Mouse (Mus musculus): ENCODE measurements around the gene Npr1.

Gene Npr1

DNA sequence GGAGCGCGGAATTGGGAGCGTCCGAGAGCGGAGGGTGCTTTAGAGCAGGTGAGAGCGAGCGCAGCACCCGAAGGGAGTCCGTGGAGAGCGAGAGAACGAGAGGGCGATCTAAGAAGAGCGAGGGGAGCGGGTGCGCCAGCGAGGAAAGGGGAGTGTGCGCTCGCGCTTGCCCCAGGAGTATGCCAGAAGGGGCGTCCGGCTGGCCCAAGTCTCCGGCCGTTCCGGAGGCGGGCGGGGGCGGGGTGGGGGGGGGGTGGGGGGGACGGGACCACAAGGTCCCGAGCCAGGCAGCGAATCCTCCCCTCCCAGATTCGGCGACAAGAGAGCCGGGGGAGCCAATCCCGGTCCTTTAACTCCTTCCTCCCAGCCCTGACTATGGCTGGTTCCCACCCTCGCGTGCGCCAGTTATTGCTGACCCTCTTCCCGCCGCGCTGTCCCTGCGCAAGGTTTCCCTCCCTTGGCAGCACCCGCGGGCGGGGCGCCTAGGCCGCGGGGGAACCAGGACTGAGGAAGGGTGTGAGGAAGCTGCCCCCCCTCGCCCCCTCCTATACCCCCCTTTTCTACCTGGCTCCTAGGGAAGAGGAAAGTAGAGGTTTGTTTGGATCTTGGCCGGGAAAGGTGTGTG lies at the start of gene Npr1:
TSS of gene Npr1 (minus strand) at position 181 of the 625 bp plus-strand sequence.
- no peak for DNase-seq (ENCODE audit: low read depth)

DNA sequence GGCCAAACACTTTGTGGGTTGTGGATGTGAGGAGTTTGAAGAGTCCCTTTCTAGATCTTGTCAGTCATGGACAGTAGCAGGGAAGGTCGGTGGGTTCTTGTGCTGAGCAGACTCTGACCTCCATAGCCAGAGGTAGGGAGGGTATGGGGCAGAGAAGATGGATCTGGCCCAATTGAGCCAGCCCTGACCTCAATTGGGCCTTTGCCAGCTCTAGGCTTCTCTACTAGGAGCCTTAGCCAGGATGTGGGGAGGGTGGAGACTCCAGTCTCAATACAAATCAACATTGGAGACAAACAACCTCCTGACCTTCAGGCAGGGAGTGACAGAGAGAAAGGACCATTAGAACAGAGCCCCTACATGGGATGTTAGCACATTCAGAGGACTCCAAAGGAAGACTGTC lies 49.6 kb upstream of the Npr1 start:
- no peak for DNase-seq (ENCODE audit: low read depth)

DNA sequence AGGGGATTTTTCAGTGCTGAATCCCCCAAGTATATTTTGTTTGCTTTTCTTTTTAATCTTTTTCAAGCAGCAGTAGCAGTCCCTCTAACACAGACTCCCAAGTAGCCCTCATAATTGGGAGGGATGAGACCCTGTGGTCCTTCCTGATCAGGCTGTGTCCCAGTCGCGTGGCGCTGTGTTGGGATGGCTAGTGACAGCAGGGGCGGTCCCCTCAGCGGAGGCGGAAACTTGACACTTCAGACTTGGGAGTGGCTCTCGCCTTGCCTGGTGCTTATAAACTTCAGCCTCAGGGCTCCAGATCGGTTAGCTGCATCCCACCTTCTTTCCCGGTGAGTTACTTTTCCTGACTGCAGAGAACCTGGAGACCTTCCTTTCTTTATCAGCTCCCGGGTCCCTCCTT lies 49.0 kb upstream of the Npr1 start:
- DNase-seq (ENCODE audit: low read depth): peak; percentile 38

DNA sequence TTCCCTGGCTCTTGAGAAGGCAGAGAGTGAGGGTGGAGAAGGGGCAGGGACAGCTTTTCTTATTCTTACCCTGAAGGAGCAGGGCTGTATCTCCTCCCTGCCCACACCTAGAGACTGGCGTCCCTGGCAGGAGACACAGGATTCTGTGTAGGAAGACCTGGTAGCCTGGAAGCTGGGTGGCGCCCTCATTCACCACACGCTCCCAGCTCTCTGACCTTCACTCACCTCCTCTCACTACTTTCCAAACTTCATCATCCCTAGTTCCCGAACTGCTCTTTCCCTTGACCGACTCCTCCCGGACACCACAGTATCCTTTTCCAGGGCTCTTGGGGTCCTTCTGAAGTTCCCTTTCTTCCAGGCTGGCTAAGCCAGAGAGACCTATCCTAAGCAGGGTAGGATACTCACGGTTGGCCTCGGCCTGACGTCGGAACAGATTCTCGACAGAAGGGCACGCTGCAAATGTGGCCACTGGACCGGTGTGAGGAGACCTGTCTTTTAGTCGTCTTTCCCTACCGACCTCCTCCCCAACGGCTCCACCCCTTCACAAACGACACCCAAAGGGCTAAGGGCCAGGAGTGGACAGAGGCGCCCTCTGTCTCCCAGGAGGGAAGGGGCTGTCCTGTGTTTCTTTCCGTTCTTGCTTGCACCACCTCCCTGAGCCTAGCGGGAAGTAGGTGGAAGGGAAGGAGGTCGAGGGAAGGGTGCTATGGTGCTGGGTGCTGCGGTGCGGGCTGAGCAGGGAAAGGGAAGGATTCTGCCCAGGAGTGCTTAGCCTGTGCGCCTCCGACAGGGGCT lies 48.3 kb upstream of the Npr1 start, which contains the start of the genes S100a1 and S100a13:
TSS of gene S100a1 (minus strand) at position 597 of the 795 bp plus-strand sequence.
TSS of gene S100a13 (plus strand) at position 640 of the 795 bp plus-strand sequence.
- DNase-seq (ENCODE audit: low read depth): peak; percentile 33

DNA sequence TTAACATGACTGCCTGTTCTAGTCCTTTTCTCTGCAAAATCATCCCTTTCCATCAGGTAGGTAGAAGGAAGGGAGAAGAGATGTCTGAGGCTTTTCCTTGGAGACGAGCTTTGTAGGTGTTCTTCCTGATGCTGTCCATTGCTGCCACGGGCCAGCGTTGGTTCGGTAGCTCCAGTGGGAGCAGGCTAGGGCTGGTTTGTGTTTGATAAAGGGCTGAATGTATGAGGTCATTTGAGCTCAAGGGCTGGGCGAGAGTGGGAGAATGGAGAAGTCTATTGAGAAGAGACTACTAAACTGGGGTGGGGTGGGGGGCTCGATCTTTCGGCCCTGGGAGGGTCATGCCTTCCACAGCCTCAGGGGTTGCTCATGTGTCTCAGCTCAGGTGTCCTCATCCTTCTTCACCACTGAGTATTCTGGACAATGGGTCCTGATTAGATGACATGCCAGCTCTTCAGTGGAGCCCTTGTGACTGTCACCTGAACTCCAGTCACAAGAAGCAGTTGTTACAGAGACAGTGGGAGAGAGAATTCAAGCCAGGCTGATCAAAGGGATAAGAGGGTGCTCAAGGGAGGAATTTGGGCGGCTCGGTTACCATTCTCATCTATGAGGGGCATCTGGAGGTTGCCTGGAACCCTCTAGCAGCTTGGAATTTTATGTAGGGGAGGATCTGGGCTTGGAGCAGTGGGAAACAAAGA lies 47.4 kb upstream of the Npr1 start:
- DNase-seq (ENCODE audit: low read depth): no peak

DNA sequence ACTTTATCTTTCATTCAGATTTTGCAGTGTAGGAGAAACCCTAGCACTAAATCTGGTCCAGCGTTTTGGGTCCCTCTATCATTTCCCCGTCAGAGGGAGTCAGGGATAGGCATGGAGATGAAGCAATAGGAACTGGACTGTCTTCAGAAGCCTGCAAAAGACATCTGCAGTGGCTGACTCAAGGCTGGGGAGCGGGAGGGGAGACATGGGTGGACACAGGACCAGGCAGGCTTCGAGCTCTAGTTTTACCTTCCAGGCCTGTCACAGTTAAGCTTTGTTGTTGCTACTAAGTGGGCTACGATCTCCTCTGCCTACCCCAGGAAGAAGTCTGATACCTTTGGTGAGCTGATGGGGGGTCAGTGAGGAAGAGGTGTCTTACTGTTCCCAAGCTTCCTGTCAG lies 46.6 kb upstream of the Npr1 start:
- no peak for DNase-seq (ENCODE audit: low read depth)

DNA sequence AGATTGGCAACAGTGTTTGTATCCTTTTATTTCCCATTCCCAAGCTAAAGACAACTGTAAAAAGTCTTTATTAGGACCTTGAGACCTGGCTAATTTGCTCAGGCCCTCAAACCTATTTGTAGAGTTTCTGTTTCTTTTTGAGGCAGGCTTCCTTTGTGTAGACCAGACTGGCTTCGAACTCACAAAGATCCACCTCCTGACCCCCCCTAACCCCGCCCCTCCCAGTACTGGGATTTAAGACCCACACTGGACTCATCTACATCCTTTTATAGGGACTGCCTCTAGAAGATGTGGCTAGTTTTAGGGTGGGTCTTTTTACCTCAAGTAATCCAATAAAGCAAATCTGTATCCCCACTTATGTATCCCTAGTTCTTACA lies 44.1 kb upstream of the Npr1 start:
- DNase-seq (ENCODE audit: low read depth): no peak

DNA sequence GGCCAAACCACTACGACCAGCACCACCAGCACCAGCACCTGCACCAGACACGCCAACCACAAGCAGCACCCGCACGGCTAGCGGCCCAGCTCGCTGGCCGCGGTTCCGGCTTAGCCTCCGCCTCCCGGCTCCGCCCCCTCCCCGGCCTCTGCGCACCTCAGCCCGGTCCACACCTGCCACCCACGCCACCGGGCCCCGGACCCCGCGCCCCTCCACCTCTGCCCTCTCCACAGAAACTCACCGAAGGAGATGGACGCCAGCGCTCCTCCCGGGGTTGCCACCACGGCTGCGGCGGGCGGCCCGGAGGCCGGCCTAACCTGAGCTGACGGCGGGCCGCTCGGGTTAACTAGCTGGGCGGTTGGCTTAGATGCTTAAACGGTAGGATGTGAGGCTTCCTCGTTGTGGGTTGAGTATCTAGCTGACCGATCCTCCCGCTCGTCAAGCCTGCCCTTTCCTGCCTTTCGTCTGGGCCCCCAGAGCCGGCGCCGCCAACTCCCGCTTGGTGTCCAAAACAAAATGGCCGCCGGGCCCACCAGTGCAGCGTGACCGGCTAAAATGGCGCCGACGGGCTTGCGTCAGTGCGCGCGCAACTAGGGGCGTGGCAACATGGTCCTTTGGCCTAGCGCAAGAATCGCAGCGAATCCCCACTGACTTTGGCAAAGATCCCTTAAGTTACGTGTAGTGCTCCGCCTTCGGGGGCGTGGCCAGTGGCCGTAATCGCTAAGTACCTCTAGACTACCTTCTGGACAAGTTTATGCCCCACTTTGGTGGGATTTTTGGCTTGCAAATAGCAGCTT lies 43.5 kb upstream of the Npr1 start, which contains the start of gene Chtop:
TSS of gene Chtop (minus strand) at position 549 of the 797 bp plus-strand sequence.
- DNase-seq (ENCODE audit: low read depth): peak; percentile 99

DNA sequence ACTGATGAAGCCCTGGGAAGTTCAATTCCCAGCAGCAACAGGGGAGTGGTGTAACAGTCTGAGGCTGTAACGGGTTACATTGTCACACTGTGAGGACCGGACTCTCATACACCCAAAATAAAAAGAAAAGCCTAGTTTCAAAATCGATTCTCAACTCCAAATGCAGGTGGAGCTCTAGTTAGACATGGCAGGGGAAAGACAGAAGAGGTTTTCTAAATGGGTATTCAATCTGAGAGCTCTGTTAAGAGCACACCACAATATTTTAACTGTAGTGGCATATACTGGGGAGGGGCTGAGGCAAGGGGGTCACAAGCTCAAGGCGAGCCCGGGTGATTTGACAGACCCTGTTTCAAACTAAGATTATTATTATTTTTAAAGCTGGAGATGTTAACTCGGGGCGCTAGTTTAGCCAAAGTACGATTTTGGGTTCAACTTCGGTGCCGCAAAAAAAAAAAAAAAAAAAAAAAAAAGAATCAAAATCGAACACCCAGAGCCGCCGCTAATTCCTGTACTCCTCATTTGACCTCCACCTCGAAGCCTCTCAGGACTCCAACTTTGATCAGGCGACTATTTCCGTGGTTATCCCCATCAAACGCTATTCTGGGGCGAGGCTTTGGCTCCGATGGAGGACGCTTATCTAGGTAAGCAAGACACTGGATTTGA lies 42.8 kb upstream of the Npr1 start:
- peak; percentile 18 for DNase-seq (ENCODE audit: low read depth)

DNA sequence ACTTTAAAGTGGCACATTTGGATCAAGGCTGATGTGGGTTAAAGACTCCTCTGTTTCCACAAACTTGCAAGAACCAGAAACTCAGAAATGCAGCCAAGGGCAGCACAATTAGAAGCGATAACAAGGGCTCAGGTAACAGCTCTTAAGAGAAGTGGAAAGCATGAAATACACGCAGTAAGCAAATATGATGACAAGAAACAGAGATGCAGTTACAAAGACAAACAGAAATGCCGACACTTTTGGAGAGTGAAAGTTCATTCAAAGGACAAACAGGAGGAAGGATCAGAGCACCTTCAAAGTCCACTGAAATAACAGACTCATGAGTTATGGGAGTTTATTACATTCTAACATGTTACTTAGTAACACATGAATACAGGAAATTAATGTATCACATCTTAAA lies 40.7 kb upstream of the Npr1 start:
- DNase-seq (ENCODE audit: low read depth): no peak

DNA sequence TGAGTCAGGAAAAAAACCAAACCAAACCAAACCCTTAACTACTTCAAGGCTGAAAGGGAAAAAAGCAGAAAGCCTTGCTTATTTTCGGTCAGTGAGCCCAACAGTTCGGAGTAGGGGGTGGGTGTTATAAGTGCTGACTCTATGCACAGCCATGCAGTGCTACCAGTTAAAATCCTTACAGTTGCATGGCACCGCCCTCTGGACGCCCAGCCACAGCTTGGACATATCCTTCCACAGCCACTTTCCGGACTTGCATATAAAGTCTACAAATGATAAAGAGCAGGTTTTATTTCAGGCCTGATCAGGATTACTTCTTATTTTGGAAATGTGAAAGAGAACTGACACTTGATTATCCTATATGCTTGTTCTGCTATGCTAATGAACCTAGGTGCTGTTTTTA lies 39.5 kb upstream of the Npr1 start:
- DNase-seq (ENCODE audit: low read depth): no peak

DNA sequence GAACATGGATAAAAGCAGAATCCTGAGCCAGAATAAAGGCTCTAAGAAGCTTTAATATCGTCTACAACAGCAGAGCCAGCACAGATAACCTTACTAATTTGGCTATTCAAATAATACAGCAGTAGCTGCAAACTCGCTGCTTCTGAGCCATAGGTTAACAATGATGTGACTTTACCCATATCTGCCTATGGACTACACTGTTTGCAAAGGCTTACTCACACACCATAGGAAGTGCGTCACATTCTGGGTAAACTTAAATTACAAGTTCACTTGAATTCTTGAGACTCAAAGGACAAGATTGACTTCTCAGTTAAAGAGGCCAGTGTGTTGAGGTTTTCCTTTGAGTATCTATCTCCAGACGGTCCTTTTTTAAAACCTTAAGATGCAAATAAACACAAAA lies 37.8 kb upstream of the Npr1 start:
- no peak for DNase-seq (ENCODE audit: low read depth)

DNA sequence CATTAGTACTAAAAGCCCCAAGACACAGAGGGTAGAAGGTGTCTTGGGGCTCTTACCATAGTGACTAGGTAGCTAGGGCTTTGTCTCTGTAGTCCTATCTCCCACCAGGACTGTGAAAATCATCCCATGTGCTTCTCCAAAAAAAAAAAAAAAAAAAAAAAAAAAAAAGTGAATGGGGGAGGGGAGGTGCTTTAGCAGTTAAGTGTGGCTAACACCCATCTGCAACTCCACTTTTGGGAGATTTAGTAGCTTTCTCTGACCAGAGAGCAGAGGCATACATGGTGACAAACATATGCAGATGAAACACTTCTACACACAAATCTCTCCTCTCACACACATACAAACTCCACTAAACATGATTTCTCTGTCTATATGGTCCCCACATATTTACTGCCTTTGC lies 31.9 kb upstream of the Npr1 start:
- DNase-seq (ENCODE audit: low read depth): no peak

DNA sequence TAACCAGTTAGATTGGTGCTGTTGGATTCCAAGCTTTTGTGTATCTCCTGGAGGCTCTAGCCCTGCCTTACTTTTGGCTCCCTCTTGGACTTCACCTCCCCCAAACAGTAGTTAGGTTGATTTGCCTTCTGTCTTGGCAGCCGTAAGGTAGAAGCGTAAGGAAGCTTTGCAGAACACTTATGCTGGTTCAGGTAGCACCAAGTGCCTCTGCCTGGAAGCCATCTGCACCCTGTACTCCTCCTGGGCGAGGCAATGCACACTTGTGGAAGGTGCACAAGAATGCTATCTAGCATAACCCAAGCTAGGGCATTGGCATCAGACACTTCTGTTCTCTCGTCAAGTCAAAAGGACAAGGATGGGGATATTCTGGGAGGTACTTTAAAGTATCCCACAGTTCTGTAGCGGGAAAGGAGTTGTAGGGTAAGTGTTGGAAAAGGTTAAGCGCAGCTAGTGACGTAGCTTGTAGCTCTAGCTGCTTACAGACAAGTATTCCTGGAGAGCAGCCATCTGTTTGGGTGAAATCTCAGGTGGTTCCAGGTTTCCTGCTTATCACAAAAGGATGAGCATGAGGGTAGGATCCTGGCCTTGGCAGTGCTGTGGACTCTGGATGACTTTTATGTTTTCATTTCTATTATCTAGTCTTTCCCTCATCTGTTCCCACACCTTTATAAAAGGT lies 30.3 kb upstream of the Npr1 start:
- DNase-seq (ENCODE audit: low read depth): no peak

DNA sequence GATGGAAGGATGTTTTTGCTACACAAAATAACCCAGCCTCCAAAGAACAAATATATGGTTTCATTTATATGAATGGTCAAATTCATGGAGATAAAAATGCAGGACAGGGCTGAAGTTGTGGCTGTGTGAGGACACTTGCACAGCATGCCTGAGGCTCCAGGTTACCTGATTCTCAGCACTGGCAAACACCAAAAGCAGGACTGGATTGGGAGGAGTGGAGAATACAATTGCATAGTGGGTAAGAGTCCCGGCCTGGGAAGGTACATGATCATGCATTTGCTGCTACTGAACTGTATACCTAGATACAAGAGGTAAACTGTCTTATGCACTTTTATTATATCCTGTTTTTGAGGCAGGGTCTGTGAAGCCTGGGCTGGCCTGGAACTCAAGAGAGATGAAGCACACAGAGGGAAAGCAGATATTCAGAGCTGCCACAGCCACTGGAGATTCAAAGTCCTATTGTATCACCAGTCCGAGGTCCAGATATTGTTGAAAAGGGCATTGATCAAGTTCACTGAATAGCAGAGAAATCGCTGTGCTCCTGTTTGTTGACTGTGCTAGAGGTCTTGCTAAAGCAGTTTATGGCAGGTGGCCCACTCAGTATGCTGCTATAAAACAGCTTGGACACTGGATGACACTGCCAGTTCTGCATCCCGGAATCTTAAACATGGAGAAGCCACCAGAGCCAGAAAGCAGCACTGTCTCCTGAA lies 28.3 kb upstream of the Npr1 start:
- DNase-seq (ENCODE audit: low read depth): no peak

DNA sequence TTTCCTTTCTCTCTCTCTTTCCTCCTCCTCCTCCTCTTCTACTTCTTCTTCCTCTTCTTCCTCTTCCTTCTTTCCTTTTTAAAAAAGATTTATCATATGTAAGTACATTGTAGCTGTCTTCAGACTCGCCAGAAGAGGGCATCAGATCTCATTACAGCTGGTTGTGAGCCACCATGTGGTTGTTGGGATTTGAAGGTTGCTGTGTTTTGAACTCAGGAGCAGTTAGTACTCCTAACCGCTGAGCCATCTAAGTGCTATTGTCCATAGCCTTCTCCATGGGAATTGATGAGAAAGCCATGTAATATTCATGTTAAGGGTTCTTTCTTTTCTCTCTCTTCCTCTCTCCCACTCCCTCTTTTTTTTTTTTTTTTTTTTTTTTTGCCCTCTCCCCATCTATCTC lies 25.7 kb upstream of the Npr1 start:
- DNase-seq (ENCODE audit: low read depth): no peak

DNA sequence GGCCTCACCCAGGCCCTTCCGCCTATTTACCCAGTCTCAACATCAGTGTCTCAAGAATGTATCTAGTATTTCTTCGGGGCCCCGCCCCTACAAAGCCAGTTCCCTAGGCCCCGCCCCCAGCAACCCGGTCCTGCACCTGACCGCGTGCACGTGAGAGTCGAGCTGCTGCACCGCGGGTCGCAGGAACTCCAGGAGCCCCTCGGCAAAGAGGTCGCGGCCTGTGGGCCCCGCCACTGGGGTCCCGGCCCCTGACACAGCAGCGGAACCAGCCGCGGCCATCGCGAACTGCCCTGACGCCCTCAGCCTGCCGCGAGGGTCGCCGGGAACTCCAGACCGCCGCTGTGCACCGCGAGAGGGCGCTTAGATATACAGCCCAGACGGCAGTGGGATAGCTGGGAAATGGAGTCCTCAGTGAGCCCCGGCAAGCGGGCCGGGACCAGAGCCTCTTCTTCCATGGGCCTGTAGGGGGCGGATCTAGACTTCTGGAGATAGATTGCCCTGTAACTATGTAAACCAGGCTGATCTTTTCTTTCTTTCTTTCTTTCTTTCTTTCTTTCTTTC lies 25.1 kb upstream of the Npr1 start, which contains the start of gene Snapin:
TSS of gene Snapin (minus strand) at position 338 of the 561 bp plus-strand sequence.
- peak; percentile 95 for DNase-seq (ENCODE audit: low read depth)

DNA sequence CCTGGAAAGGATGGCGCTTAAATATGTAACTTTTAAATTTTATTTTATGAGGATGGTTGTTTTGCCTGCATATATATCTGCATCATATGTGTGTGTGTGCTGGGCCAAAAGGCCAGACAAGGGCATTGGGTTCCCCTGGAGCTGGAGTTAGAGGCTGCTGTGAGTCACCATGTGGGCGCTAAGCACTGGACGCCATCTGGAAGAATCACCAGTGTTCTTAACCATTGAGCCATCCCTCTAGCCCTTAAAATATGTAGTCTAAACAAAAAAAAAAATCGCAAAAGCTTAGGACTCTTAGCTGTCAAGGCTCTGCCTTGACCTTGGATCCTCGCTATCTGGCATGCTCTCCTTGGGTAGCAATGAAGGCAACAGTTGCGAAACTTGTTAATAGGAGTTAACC lies 22.9 kb upstream of the Npr1 start:
- no peak for DNase-seq (ENCODE audit: low read depth)

DNA sequence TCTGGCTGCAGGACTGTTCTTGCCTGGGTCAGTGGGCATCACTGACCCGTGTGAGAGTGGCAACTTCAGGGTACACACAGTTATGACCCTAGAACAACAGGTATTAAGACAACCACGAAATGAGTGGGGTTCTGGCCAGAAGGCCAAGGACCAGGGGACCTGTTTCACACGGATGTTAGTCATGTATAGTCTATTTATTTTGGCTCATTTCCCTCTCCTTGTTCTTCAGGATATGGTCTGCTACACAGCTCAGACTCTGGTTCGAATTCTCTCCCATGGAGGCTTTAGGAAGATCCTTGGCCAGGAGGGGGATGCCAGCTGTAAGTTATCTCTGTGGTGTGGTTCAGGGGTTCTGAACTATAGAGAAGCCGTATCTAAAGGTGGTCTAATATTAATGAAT lies 21.3 kb upstream of the Npr1 start:
- no peak for DNase-seq (ENCODE audit: low read depth)
